Mouse (Mus musculus) MEL (cell line): Measurements from ENCODE around the gene Rad51b. TPM values are rescaled to one million over a fixed set of nuclear protein-coding genes. Genes with fewer than 3 reads are reported as not detected.

Experiments used
- DNase-seq: peaks from one replicate; pipeline ENCODE4 v3.0.0; 2011; ENCODE audit warnings: low read depth, low spot score
- H3K27ac ChIP-seq: 2 replicates; pipeline ENCODE4 v1.5.1; 2012; ENCODE audit warnings: low read depth, mild to moderate bottlenecking, control low read depth, low read length, moderate library complexity; ENCODE audit not compliant: control insufficient read depth
- H3K27me3 ChIP-seq, 2 experiments: fragments of 150-350 bp in 1 of 2; sonication (generic) in 1 of 2; 2 replicates each; pipeline ENCODE4 v1.6.1; 2012; ENCODE audit warnings: low read length in 2 of 2, mild to moderate bottlenecking in 2 of 2, improper control_type of control experiment in 1 of 2, moderate library complexity in 1 of 2; ENCODE audit not compliant: insufficient read depth in 2 of 2, control insufficient read depth in 1 of 2
- H3K36me3 ChIP-seq, 2 experiments: 2 replicates each; pipeline ENCODE4 v1.6.1; 2012 to 2014; ENCODE audit warnings: low read length in 2 of 2, improper control_type of control experiment in 1 of 2, inconsistent platforms in 1 of 2, mild to moderate bottlenecking in 1 of 2; ENCODE audit not compliant: insufficient read depth in 2 of 2, control insufficient read depth in 1 of 2
- H3K4me1 ChIP-seq, 2 experiments: fragments of 150-350 bp in 1 of 2; sonication (generic) in 1 of 2; 2 replicates each; pipeline ENCODE4 v1.6.1; 2012; ENCODE audit warnings: low read length in 2 of 2, improper control_type of control experiment in 1 of 2, mild to moderate bottlenecking in 1 of 2; ENCODE audit not compliant: insufficient read depth in 2 of 2, control insufficient read depth in 1 of 2
- H3K4me3 ChIP-seq, 2 experiments: fragments of 150-350 bp in 1 of 2; sonication (generic) in 1 of 2; 2 replicates each; pipeline ENCODE4 v1.5.1; 2012; ENCODE audit warnings: low read depth in 2 of 2, low read length in 2 of 2, mild to moderate bottlenecking in 2 of 2, moderate library complexity in 2 of 2, control low read depth in 1 of 2, improper control_type of control experiment in 1 of 2; ENCODE audit not compliant: control insufficient read depth in 1 of 2, insufficient read depth in 1 of 2
- H3K79me2 ChIP-seq: 2 replicates; pipeline ENCODE4 v1.6.1; 2012; ENCODE audit warnings: mild to moderate bottlenecking, low read length, moderate library complexity; ENCODE audit not compliant: control insufficient read depth, poor library complexity, insufficient read depth
- H3K9ac ChIP-seq: 2 replicates; pipeline ENCODE4 v1.6.1; 2012; ENCODE audit warnings: low read depth, mild to moderate bottlenecking, control low read depth, low read length, moderate library complexity; ENCODE audit not compliant: control insufficient read depth, poor library complexity, severe bottlenecking
- H3K9me3 ChIP-seq: fragments of 150-350 bp; sonication (generic); replicated peaks from 2 replicates; pipeline ENCODE4 v1.6.1; 2012; ENCODE audit warnings: mild to moderate bottlenecking, low read length, improper control_type of control experiment, moderate library complexity; ENCODE audit not compliant: insufficient read depth
- BHLHE40 ChIP-seq: IDR thresholded peaks from 2 replicates; pipeline ENCODE4 v1.6.1; 2012; ENCODE audit warnings: low read depth, mild to moderate bottlenecking, inconsistent platforms, low read length, improper control_type of control experiment, borderline replicate concordance
- CTCF ChIP-seq, 3 experiments: IDR thresholded peaks in 2 of 3; conservative IDR thresholded peaks in 1 of 3; 2 replicates each; pipeline ENCODE4 v1.5.1; 2011 to 2012; ENCODE audit warnings: low read length in 3 of 3, low read depth in 2 of 3, mild to moderate bottlenecking in 2 of 3, improper control_type of control experiment in 1 of 3, inconsistent platforms in 1 of 3, mixed read lengths in 1 of 3, moderate library complexity in 1 of 3; ENCODE audit not compliant: control insufficient read depth in 1 of 3, insufficient read depth in 1 of 3, poor library complexity in 1 of 3, severe bottlenecking in 1 of 3
- ELF1 ChIP-seq: IDR thresholded peaks from 2 replicates; pipeline ENCODE4 v1.6.1; 2014; ENCODE audit warnings: low read depth, mild to moderate bottlenecking, inconsistent platforms, low read length, improper control_type of control experiment, moderate library complexity
- ETS1 ChIP-seq: IDR thresholded peaks from 2 replicates; pipeline ENCODE4 v1.6.1; 2012; ENCODE audit warnings: low read depth, mild to moderate bottlenecking, inconsistent platforms, low read length, improper control_type of control experiment, moderate library complexity
- GABPA ChIP-seq: IDR thresholded peaks from 2 replicates; pipeline ENCODE4 v1.6.1; 2012; ENCODE audit warnings: low read depth, mild to moderate bottlenecking, inconsistent platforms, low read length, improper control_type of control experiment, moderate library complexity
- GATA1 ChIP-seq: IDR thresholded peaks from 2 replicates; pipeline ENCODE4 v1.6.1; 2011; ENCODE audit warnings: low read depth, low read length, improper control_type of control experiment
- JUND ChIP-seq: IDR thresholded peaks from 2 replicates; pipeline ENCODE4 v1.6.1; 2011; ENCODE audit warnings: low read depth, mild to moderate bottlenecking, improper control_type of control experiment, low read length
- KAT2A ChIP-seq: conservative IDR thresholded peaks from 2 replicates; pipeline ENCODE4 v1.6.1; 2012; ENCODE audit warnings: low read depth, low read length, improper control_type of control experiment, inconsistent platforms
- MAX ChIP-seq: IDR thresholded peaks from 2 replicates; pipeline ENCODE4 v1.6.1; 2011; ENCODE audit warnings: low read length, improper control_type of control experiment
- MEF2A ChIP-seq: IDR thresholded peaks from 2 replicates; pipeline ENCODE4 v1.6.1; 2014; ENCODE audit warnings: low read depth, mild to moderate bottlenecking, inconsistent platforms, low read length, improper control_type of control experiment; ENCODE audit not compliant: poor library complexity, insufficient replicate concordance, severe bottlenecking; ENCODE audit errors: extremely low read depth
- MYC ChIP-seq: IDR thresholded peaks from 2 replicates; pipeline ENCODE4 v1.6.1; 2011; ENCODE audit warnings: low read depth, mild to moderate bottlenecking, low read length, improper control_type of control experiment, moderate library complexity
- NELFE ChIP-seq: IDR thresholded peaks from 2 replicates; pipeline ENCODE4 v1.6.1; 2011; ENCODE audit warnings: low read depth, low read length, improper control_type of control experiment
- NRF1 ChIP-seq: IDR thresholded peaks from 2 replicates; pipeline ENCODE4 v1.6.1; 2014; ENCODE audit warnings: low read depth, mild to moderate bottlenecking, inconsistent platforms, low read length, improper control_type of control experiment, moderate library complexity; ENCODE audit not compliant: poor library complexity, insufficient read depth, severe bottlenecking
- POLR2AphosphoS2 ChIP-seq: IDR thresholded peaks from 2 replicates; pipeline ENCODE4 v1.6.1; 2011; ENCODE audit warnings: low read length, improper control_type of control experiment
- POLR2AphosphoS5 ChIP-seq: IDR thresholded peaks from 2 replicates; pipeline ENCODE4 v1.6.1; 2012; ENCODE audit warnings: low read depth, borderline replicate concordance, mild to moderate bottlenecking, inconsistent platforms, low read length, moderate library complexity, mixed read lengths
- RAD21 ChIP-seq: IDR thresholded peaks from 2 replicates; pipeline ENCODE4 v1.6.1; 2011; ENCODE audit warnings: mild to moderate bottlenecking, low read depth, low read length, improper control_type of control experiment
- RCOR1 ChIP-seq: IDR thresholded peaks from 2 replicates; pipeline ENCODE4 v1.6.1; 2012; ENCODE audit warnings: low read depth, mild to moderate bottlenecking, inconsistent platforms, low read length, improper control_type of control experiment
- SIN3A ChIP-seq: IDR thresholded peaks from 2 replicates; pipeline ENCODE4 v1.6.1; 2012; ENCODE audit warnings: low read length, improper control_type of control experiment, inconsistent platforms
- TBP ChIP-seq: IDR thresholded peaks from 2 replicates; pipeline ENCODE4 v1.8.0; 2011; ENCODE audit warnings: low read depth, low read length, improper control_type of control experiment
- TCF12 ChIP-seq: IDR thresholded peaks from 2 replicates; pipeline ENCODE4 v1.6.1; 2014; ENCODE audit warnings: low read depth, mild to moderate bottlenecking, inconsistent platforms, low read length, improper control_type of control experiment, moderate library complexity
- UBTF ChIP-seq: IDR thresholded peaks from 2 replicates; pipeline ENCODE4 v1.6.1; 2012; ENCODE audit warnings: low read depth, mild to moderate bottlenecking, inconsistent platforms, low read length, improper control_type of control experiment, moderate library complexity, borderline replicate concordance; ENCODE audit not compliant: insufficient read depth
- USF1 ChIP-seq: IDR thresholded peaks from 2 replicates; pipeline ENCODE4 v1.6.1; 2014; ENCODE audit warnings: low read depth, mild to moderate bottlenecking, inconsistent platforms, low read length, improper control_type of control experiment, moderate library complexity
- USF2 ChIP-seq, 2 experiments: IDR thresholded peaks; 2 replicates each; pipeline ENCODE4 v1.6.1; 2011 to 2012; ENCODE audit warnings: improper control_type of control experiment in 2 of 2, low read length in 2 of 2, borderline replicate concordance in 1 of 2, inconsistent platforms in 1 of 2, low read depth in 1 of 2, mild to moderate bottlenecking in 1 of 2; ENCODE audit not compliant: insufficient read depth in 1 of 2
- ZKSCAN1 ChIP-seq: IDR thresholded peaks from 2 replicates; pipeline ENCODE4 v1.6.1; 2012; ENCODE audit warnings: low read depth, mild to moderate bottlenecking, inconsistent platforms, low read length, improper control_type of control experiment, moderate library complexity
- ZMIZ1 ChIP-seq: IDR thresholded peaks from 2 replicates; pipeline ENCODE4 v1.6.1; 2012; ENCODE audit warnings: low read depth, mild to moderate bottlenecking, inconsistent platforms, low read length, improper control_type of control experiment, moderate library complexity
- polyA plus RNA-seq, 2 experiments: library from polyadenylated mRNA; stranded (reverse) in 1 of 2; unstranded in 1 of 2; fragments of >175 nt in 1 of 2; fragments of >200 nt in 1 of 2; gene quantifications; 2 replicates each; pipeline versions ENCODE4 v1.2.1 to v1.2.4; 2012; ENCODE audit warnings: low replicate concordance in 2 of 2, low read depth in 1 of 2; ENCODE audit not compliant: insufficient read length in 2 of 2, insufficient read depth in 1 of 2, missing spikeins in 1 of 2
- total RNA-seq: library from RNA; depleted of rRNA; stranded (reverse); fragments of 300-350 nt; gene quantifications from 2 replicates; pipeline ENCODE4 v1.2.3, GENCODE M21; 2012

The Rad51b gene
- total and polyA plus RNA-seq, 3 experiments: 3.6 to 5.7 TPM; not detected in 1

DNA sequence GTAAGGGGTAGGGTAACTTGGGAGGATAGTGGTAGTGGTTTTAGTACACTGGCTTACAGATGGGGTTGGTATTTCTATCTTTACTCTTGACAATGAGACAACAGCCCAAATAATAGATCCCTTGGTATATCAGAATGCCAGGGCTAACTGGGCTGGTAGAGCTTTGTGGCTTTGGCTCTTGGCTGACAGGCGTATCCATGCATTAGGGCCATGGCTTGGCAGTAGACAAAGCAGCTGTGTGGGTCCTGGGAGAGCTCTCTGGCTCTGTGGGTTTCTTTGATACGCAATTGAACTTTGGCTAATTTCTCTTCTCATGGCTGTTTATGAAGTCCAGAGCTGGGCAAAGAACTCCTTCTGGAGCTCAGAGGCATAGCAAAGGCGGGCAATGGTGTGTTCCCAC is 488.6 kb downstream of the Rad51b start:
- Histone ChIP-seq H3K9ac (no peak overlapping the region), H3K36me3 (no peaks in the 10 kb centered on the region), H3K27ac (no peak overlapping the region), H3K27me3 (no peaks in the 10 kb centered on the region), H3K4me3 (no peak overlapping the region), H3K4me1 (no peaks in the 10 kb centered on the region), H3K79me2 (no peaks in the 10 kb centered on the region), H3K9me3 (no peaks in the 10 kb centered on the region)
- TF ChIP-seq GATA1: no peak
- TF ChIP-seq NRF1: no peak
- no peak for TF ChIP-seq CTCF (IDR thresholded peaks at IDR 0.05 in 2 of 3, conservative IDR thresholded peaks at IDR 0.05 in 1 of 3; ENCODE audit: control insufficient read depth in 1 of 3, insufficient read depth in 1 of 3, low read depth in 2 of 3, low read length in 3 of 3, poor library complexity in 1 of 3, severe bottlenecking in 1 of 3)
- no peak for TF ChIP-seq RAD21
- TF ChIP-seq POLR2AphosphoS2: no peak
- TF ChIP-seq USF2 (IDR thresholded peaks at IDR 0.05; ENCODE audit: borderline replicate concordance in 1 of 2, insufficient read depth in 1 of 2, low read depth in 1 of 2, low read length in 2 of 2): no peak
- no peak for TF ChIP-seq SIN3A
- no peak for TF ChIP-seq RCOR1
- TF ChIP-seq MYC: no peak
- no peak for TF ChIP-seq ETS1
- TF ChIP-seq POLR2AphosphoS5: no peak
- TF ChIP-seq KAT2A: no peak
- no peak for DNase-seq

DNA sequence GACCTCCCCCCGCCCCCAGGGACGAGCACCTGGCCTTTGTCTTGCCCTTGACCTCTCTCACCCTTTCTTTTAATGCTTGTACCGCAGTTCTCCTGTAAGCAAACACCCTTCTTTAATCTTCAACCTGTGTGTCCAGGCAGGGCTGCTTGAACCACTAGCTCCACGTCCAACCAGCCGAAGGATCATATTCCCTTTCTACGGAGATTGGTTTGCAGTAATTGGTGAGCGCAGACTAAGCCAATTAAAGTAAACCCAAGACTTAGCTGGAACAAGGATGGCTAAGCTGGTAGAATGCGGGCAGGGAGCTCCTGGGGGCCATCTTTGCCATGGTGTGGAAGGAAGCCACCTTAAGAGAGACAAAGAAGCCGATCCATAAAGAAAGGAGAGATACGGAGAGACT is 490.5 kb downstream of the Rad51b start:
- Histone ChIP-seq H3K27ac (no peak overlapping the region), H3K4me3 (no peak overlapping the region)
- no peak for DNase-seq
- no peak for TF ChIP-seq BHLHE40
- no peak for TF ChIP-seq RAD21
- TF ChIP-seq JUND: no peak
- no peak for TF ChIP-seq ETS1
- TF ChIP-seq NRF1: no peak
- no peak for TF ChIP-seq USF1
- no peak for TF ChIP-seq NELFE
- TF ChIP-seq GATA1: no peak
- TF ChIP-seq TBP: no peak
- TF ChIP-seq ELF1: no peak
- TF ChIP-seq MEF2A: no peak
- no peak for TF ChIP-seq POLR2AphosphoS5
- no peak for TF ChIP-seq ZMIZ1
- TF ChIP-seq MAX: no peak
- no peak for TF ChIP-seq TCF12
- TF ChIP-seq ZKSCAN1: no peak
- TF ChIP-seq UBTF: no peak
- TF ChIP-seq KAT2A: no peak
- TF ChIP-seq GABPA: no peak
- TF ChIP-seq, all 39 proteins: peak for 0
- Histone ChIP-seq H3K4me1 (no peaks in the 10 kb centered on the region), H3K9me3 (no peaks in the 10 kb centered on the region), H3K9ac (no peak overlapping the region), H3K27me3 (no peaks in the 10 kb centered on the region), H3K36me3 (no peaks in the 10 kb centered on the region), H3K79me2 (no peaks in the 10 kb centered on the region)
